Mouse (Mus musculus) lung, postnatal 0 days (tissue): ENCODE measurements around the gene Rab6a. TPM values are rescaled to one million over a fixed set of nuclear protein-coding genes. Genes with fewer than 3 reads are reported as not detected.

ENCODE experiments used
- ATAC-seq: fragments of 200-750 bp; cut with Nextera tagmentation; 2 replicates; pipeline ENCODE4 v1.8.0; 2017; ENCODE audit warnings: moderate library complexity
- DNase-seq: peaks from one replicate; pipeline ENCODE4 v3.0.0-alpha.2; 2016; ENCODE audit warnings: low spot score
- H3K27ac ChIP-seq: fragments of 300-500 bp; sonication (generic); 2 replicates; pipeline ENCODE4 v1.5.1; 2014; ENCODE audit warnings: antibody characterized with exemption, mild to moderate bottlenecking, low read length, mixed read lengths
- H3K27me3 ChIP-seq: fragments of 300-500 bp; sonication (generic); replicated peaks from 2 replicates; pipeline ENCODE4 v1.6.1; 2014; ENCODE audit warnings: low read length, mixed read lengths; ENCODE audit not compliant: insufficient read depth
- H3K36me3 ChIP-seq: fragments of 300-500 bp; sonication (generic); 2 replicates; pipeline ENCODE4 v1.6.1; 2014; ENCODE audit warnings: low read length, mixed read lengths; ENCODE audit not compliant: insufficient read depth
- H3K4me1 ChIP-seq: fragments of 300-500 bp; sonication (generic); 2 replicates; pipeline ENCODE4 v1.6.1; 2014; ENCODE audit warnings: antibody characterized with exemption, low read depth, low read length, mixed read lengths; ENCODE audit not compliant: insufficient read depth
- H3K4me2 ChIP-seq: fragments of 300-500 bp; sonication (generic); replicated peaks from 2 replicates; pipeline ENCODE4 v1.6.1; 2014; ENCODE audit warnings: low read depth, mild to moderate bottlenecking, low read length, moderate library complexity, mixed read lengths
- H3K4me3 ChIP-seq: fragments of 300-500 bp; sonication (generic); 2 replicates; pipeline ENCODE4 v1.5.1; 2014; ENCODE audit warnings: low read depth, low read length
- H3K9ac ChIP-seq: fragments of 300-500 bp; sonication (generic); replicated peaks from 2 replicates; pipeline ENCODE4 v1.6.1; 2014; ENCODE audit warnings: low read depth, mild to moderate bottlenecking
- H3K9me3 ChIP-seq: fragments of 300-500 bp; sonication (generic); 2 replicates; pipeline ENCODE4 v1.6.1; 2016; ENCODE audit warnings: low read length, mixed read lengths
- CTCF ChIP-seq: IDR thresholded peaks from 2 replicates; pipeline ENCODE4 v1.5.1; 2016; ENCODE audit warnings: antibody characterized with exemption, mild to moderate bottlenecking
- EP300 ChIP-seq: IDR thresholded peaks from 2 replicates; pipeline ENCODE4 v1.6.1; 2016; ENCODE audit warnings: antibody characterized with exemption, mild to moderate bottlenecking, control low read depth
- WGBS: fragments of 180-500 bp; shearing (Covaris S2); extraction: QIAGEN DNeasy Blood & Tissue Kit; methylation state at CpG from one replicate; pipeline ENCODE4 v1.1.7; 2014; 5-methylcytosine and 5-hydroxymethylcytosine counted together
- polyA plus RNA-seq: library from polyadenylated mRNA; unstranded; fragments of >200 nt; fragmentation: Nextera tagmentation; extraction: Ambion mirVana; gene quantifications from 2 replicates; pipeline ENCODE4 v1.2.1, GENCODE M21; 2015

Rab6a gene
- polyA plus RNA-seq, 1 experiment from 2014 or later, result 76.8 TPM

GRCm38 (mm10) chr7:100670646-100671045 lies 63.4 kb downstream of the Rab6a start:
- Histone ChIP-seq H3K36me3 (no peaks in the 10 kb centered on the region), H3K27ac (no peak overlapping the region), H3K4me2 (no peak overlapping the region), H3K27me3 (no peaks in the 10 kb centered on the region), H3K4me1 (no peaks in the 10 kb centered on the region), H3K4me3 (no peak overlapping the region), H3K9ac (no peak overlapping the region), H3K9me3 (no peaks in the 10 kb centered on the region)
- ATAC-seq (no peak), DNase-seq (no peak)
- TF ChIP-seq EP300 (no peak), CTCF (no peak)
- 80% methylated on average over 5 of the region's 5 CpGs for WGBS

GRCm38 (mm10) chr7:100673452-100673851 lies 66.2 kb downstream of the Rab6a start:
- TF ChIP-seq CTCF, result no peak
- no peak for TF ChIP-seq EP300
- no peak overlapping the region for H3K4me2 ChIP-seq
- H3K9me3 ChIP-seq, result no peaks in the 10 kb centered on the region
- H3K27me3 ChIP-seq, result no peaks in the 10 kb centered on the region
- WGBS, result 71% methylated on average over 7 of the region's 7 CpGs
- no peak overlapping the region for H3K9ac ChIP-seq
- H3K27ac ChIP-seq, result no peak overlapping the region
- ATAC-seq, result no peak
- H3K4me1 ChIP-seq, result no peaks in the 10 kb centered on the region
- no peak overlapping the region for H3K4me3 ChIP-seq
- no peaks in the 10 kb centered on the region for H3K36me3 ChIP-seq
- DNase-seq, result no peak

GRCm38 (mm10) chr7:100674941-100675340 lies 67.7 kb downstream of the Rab6a start:
- H3K4me1 ChIP-seq, result no peaks in the 10 kb centered on the region
- no peaks in the 10 kb centered on the region for H3K36me3 ChIP-seq
- H3K9me3 ChIP-seq, result no peaks in the 10 kb centered on the region
- no peak overlapping the region for H3K4me2 ChIP-seq
- H3K4me3 ChIP-seq, result no peak overlapping the region
- no peak for DNase-seq
- H3K27ac ChIP-seq, result no peak overlapping the region
- no peak for ATAC-seq
- 82% methylated on average over 2 of the region's 2 CpGs for WGBS
- TF ChIP-seq EP300 (no peak), CTCF (no peak)
- H3K27me3 ChIP-seq, result no peaks in the 10 kb centered on the region
- no peak overlapping the region for H3K9ac ChIP-seq

- DNase-seq, result peak; percentile 66
- 60% methylated on average over 5 of the region's 5 CpGs for WGBS
- H3K27ac ChIP-seq, result no peak overlapping the region
Measured at GRCm38 (mm10) chr7:100678052-100678451, 70.8 kb downstream of the Rab6a start.

GRCm38 (mm10) chr7:100678948-100679880 lies 72.0 kb downstream of the Rab6a start:
- H3K27ac ChIP-seq, result peak overlapping the region; percentile 66; the same call in 1 of the 2 replicates
- H3K27me3 ChIP-seq, result no peaks in the 10 kb centered on the region
- WGBS, result 44% methylated on average over 15 of the region's 15 CpGs
- H3K4me2 ChIP-seq, result peak overlapping the region; percentile 43
- ATAC-seq (peak; percentile 75), DNase-seq (peak; percentile 71)
- no peaks in the 10 kb centered on the region for H3K4me1 ChIP-seq
- TF ChIP-seq EP300 (peak; percentile 87), CTCF (no peak)
- no peak overlapping the region; the same call in 1 of the 2 replicates for H3K4me3 ChIP-seq
- no peaks in the 10 kb centered on the region for H3K36me3 ChIP-seq
- no peaks in the 10 kb centered on the region for H3K9me3 ChIP-seq
- H3K9ac ChIP-seq, result no peak overlapping the region; the same call in 1 of the 2 replicates

More at GRCm38 (mm10) chr7:100678052-100678451, 70.8 kb downstream of the Rab6a start:
- Histone ChIP-seq H3K4me2 (no peak overlapping the region), H3K9ac (no peak overlapping the region), H3K4me1 (no peaks in the 10 kb centered on the region), H3K9me3 (no peaks in the 10 kb centered on the region), H3K4me3 (no peak overlapping the region), H3K27me3 (no peaks in the 10 kb centered on the region), H3K36me3 (no peaks in the 10 kb centered on the region)
- TF ChIP-seq CTCF, result no peak
- peak; percentile 56; the same call in 1 of the 2 replicates for TF ChIP-seq EP300
- ATAC-seq, result peak; percentile 42

- Histone ChIP-seq H3K9me3 (no peaks in the 10 kb centered on the region), H3K4me2 (no peak overlapping the region), H3K9ac (no peak overlapping the region), H3K27ac (no peak overlapping the region), H3K4me1 (no peaks in the 10 kb centered on the region), H3K36me3 (no peaks in the 10 kb centered on the region), H3K27me3 (no peaks in the 10 kb centered on the region), H3K4me3 (no peak overlapping the region)
- TF ChIP-seq EP300 (no peak), CTCF (no peak)
- WGBS, result 41% methylated on average over 5 of the region's 5 CpGs
- DNase-seq (no peak), ATAC-seq (no peak)
Measured at GRCm38 (mm10) chr7:100681132-100681531, 73.9 kb downstream of the Rab6a start.
